Mouse (Mus musculus): ENCODE data around the gene Cdkl5. TPM values are rescaled to one million over a fixed set of nuclear protein-coding genes. Genes with fewer than 3 reads are reported as not detected.
"Not testable (repeated sequence)": the region's sequence is repeated elsewhere in the genome, so short reads cannot be mapped to it uniquely, and the experiment has no call there.

Gene Cdkl5
- polyA plus RNA-seq, 1 experiment from 2014 or later, result 1.9 TPM

GRCm38 (mm10) chrX:160866576-160866975 is 127.9 kb downstream of the Cdkl5 start:
- Histone ChIP-seq H3K27me3 (ENCODE audit: insufficient read depth, low read length) (peaks cover 14% of the 10 kb centered on the region), H3K36me3 (ENCODE audit: insufficient read depth, low read length) (no peaks in the 10 kb centered on the region), H3K9ac (replicated peaks; ENCODE audit: low read length) (no peak overlapping the region), H3K4me1 (ENCODE audit: insufficient read depth, low read length) (no peaks in the 10 kb centered on the region), H3K4me3 (ENCODE audit: low read length) (no peak overlapping the region), H3K9me3 (ENCODE audit: low read length) (no peaks in the 10 kb centered on the region), H3K27ac (ENCODE audit: low read length) (no peak overlapping the region), H3K4me2 (replicated peaks; ENCODE audit: low read depth, low read length) (no peak overlapping the region)
- WGBS, result 91% methylated on average over 4 of the region's 4 CpGs
- ATAC-seq (ENCODE audit: low FRiP score, low TSS enrichment), result no peak

- no peak for ATAC-seq (ENCODE audit: low FRiP score, low TSS enrichment)
- Histone ChIP-seq H3K4me3 (ENCODE audit: low read length) (no peak overlapping the region), H3K27me3 (ENCODE audit: insufficient read depth, low read length) (peaks cover 14% of the 10 kb centered on the region), H3K4me2 (replicated peaks; ENCODE audit: low read depth, low read length) (no peak overlapping the region), H3K4me1 (ENCODE audit: insufficient read depth, low read length) (no peaks in the 10 kb centered on the region), H3K36me3 (ENCODE audit: insufficient read depth, low read length) (no peaks in the 10 kb centered on the region), H3K9me3 (ENCODE audit: low read length) (no peaks in the 10 kb centered on the region), H3K27ac (ENCODE audit: low read length) (no peak overlapping the region), H3K9ac (replicated peaks; ENCODE audit: low read length) (no peak overlapping the region)
- WGBS, result 87% methylated on average over 4 of the region's 4 CpGs
Measured at GRCm38 (mm10) chrX:160865022-160865421, 129.5 kb downstream of the Cdkl5 start.

- WGBS, result 65% methylated on average over 4 of the region's 4 CpGs
- Histone ChIP-seq H3K4me2 (replicated peaks; ENCODE audit: low read depth, low read length) (no peak overlapping the region), H3K36me3 (ENCODE audit: insufficient read depth, low read length) (no peaks in the 10 kb centered on the region), H3K9ac (replicated peaks; ENCODE audit: low read length) (no peak overlapping the region), H3K4me1 (ENCODE audit: insufficient read depth, low read length) (no peaks in the 10 kb centered on the region), H3K4me3 (ENCODE audit: low read length) (no peak overlapping the region), H3K9me3 (ENCODE audit: low read length) (no peaks in the 10 kb centered on the region), H3K27me3 (ENCODE audit: insufficient read depth, low read length) (peaks cover 14% of the 10 kb centered on the region), H3K27ac (ENCODE audit: low read length) (no peak overlapping the region)
- ATAC-seq (ENCODE audit: low FRiP score, low TSS enrichment), result no peak
Measured at GRCm38 (mm10) chrX:160863689-160864383, 130.7 kb downstream of the Cdkl5 start.

GRCm38 (mm10) chrX:160808226-160808625 is 186.3 kb downstream of the Cdkl5 start:
- no peaks in the 10 kb centered on the region for H3K4me1 ChIP-seq (ENCODE audit: insufficient read depth, low read length)
- H3K27me3 ChIP-seq (ENCODE audit: insufficient read depth, low read length), result peaks cover 21% of the 10 kb centered on the region
- 84% methylated on average over 7 of the region's 7 CpGs for WGBS
- H3K27ac ChIP-seq (ENCODE audit: low read length), result no peak overlapping the region
- no peaks in the 10 kb centered on the region for H3K9me3 ChIP-seq (ENCODE audit: low read length)
- no peak overlapping the region for H3K4me2 ChIP-seq (replicated peaks; ENCODE audit: low read depth, low read length)
- no peaks in the 10 kb centered on the region for H3K36me3 ChIP-seq (ENCODE audit: insufficient read depth, low read length)
- ATAC-seq (ENCODE audit: low FRiP score, low TSS enrichment), result no peak
- no peak overlapping the region for H3K4me3 ChIP-seq (ENCODE audit: low read length)
- H3K9ac ChIP-seq (replicated peaks; ENCODE audit: low read length), result no peak overlapping the region

- no peak for ATAC-seq (ENCODE audit: low FRiP score, low TSS enrichment)
- Histone ChIP-seq H3K9ac (replicated peaks; ENCODE audit: low read length) (no peak overlapping the region), H3K36me3 (ENCODE audit: insufficient read depth, low read length) (no peaks in the 10 kb centered on the region), H3K27me3 (ENCODE audit: insufficient read depth, low read length) (peaks cover 13% of the 10 kb centered on the region; the same call in 1 of the 2 replicates), H3K4me3 (ENCODE audit: low read length) (no peak overlapping the region), H3K27ac (ENCODE audit: low read length) (no peak overlapping the region), H3K9me3 (ENCODE audit: low read length) (no peaks in the 10 kb centered on the region), H3K4me1 (ENCODE audit: insufficient read depth, low read length) (no peaks in the 10 kb centered on the region), H3K4me2 (replicated peaks; ENCODE audit: low read depth, low read length) (no peak overlapping the region)
- WGBS, result 80% methylated on average over 4 of the region's 4 CpGs
Measured at GRCm38 (mm10) chrX:160804409-160805150, 189.9 kb downstream of the Cdkl5 start.

GRCm38 (mm10) chrX:160794920-160795319 is 199.6 kb downstream of the Cdkl5 start:
- WGBS, result 88% methylated on average over 4 of the region's 4 CpGs
- no peak overlapping the region for H3K9ac ChIP-seq (replicated peaks; ENCODE audit: low read length)
- no peaks in the 10 kb centered on the region for H3K4me1 ChIP-seq (ENCODE audit: insufficient read depth, low read length)
- ATAC-seq (ENCODE audit: low FRiP score, low TSS enrichment), result no peak
- no peak overlapping the region for H3K4me3 ChIP-seq (ENCODE audit: low read length)
- H3K27me3 ChIP-seq (ENCODE audit: insufficient read depth, low read length), result peaks cover 24% of the 10 kb centered on the region; the same call in 1 of the 2 replicates
- H3K36me3 ChIP-seq (ENCODE audit: insufficient read depth, low read length), result no peaks in the 10 kb centered on the region
- no peak overlapping the region for H3K27ac ChIP-seq (ENCODE audit: low read length)
- no peaks in the 10 kb centered on the region for H3K9me3 ChIP-seq (ENCODE audit: low read length)
- no peak overlapping the region for H3K4me2 ChIP-seq (replicated peaks; ENCODE audit: low read depth, low read length)

GRCm38 (mm10) chrX:160782276-160782675 is 212.2 kb downstream of the Cdkl5 start:
- no peaks in the 10 kb centered on the region for H3K36me3 ChIP-seq (ENCODE audit: insufficient read depth, low read length)
- H3K9ac ChIP-seq (replicated peaks; ENCODE audit: low read length), result no peak overlapping the region
- H3K27me3 ChIP-seq (ENCODE audit: insufficient read depth, low read length), result peaks cover 21% of the 10 kb centered on the region; the same call in 1 of the 2 replicates
- no peaks in the 10 kb centered on the region for H3K9me3 ChIP-seq (ENCODE audit: low read length)
- no peak overlapping the region for H3K4me3 ChIP-seq (ENCODE audit: low read length)
- no peaks in the 10 kb centered on the region for H3K4me1 ChIP-seq (ENCODE audit: insufficient read depth, low read length)
- 82% methylated on average over 5 of the region's 5 CpGs for WGBS
- H3K4me2 ChIP-seq (replicated peaks; ENCODE audit: low read depth, low read length), result no peak overlapping the region
- ATAC-seq (ENCODE audit: low FRiP score, low TSS enrichment), result no peak
- H3K27ac ChIP-seq (ENCODE audit: low read length), result no peak overlapping the region

- 6% methylated on average over 1 of the region's 1 CpGs for WGBS
Measured at GRCm38 (mm10) chrX:160773033-160773432, 221.5 kb downstream of the Cdkl5 start.

GRCm38 (mm10) chrX:160769622-160770021 is 224.9 kb downstream of the Cdkl5 start:
- 85% methylated on average over 5 of the region's 5 CpGs for WGBS
- H3K4me2 ChIP-seq (replicated peaks; ENCODE audit: low read depth, low read length); H3K4me1 ChIP-seq (ENCODE audit: insufficient read depth, low read length); H3K36me3 ChIP-seq (ENCODE audit: insufficient read depth, low read length); H3K4me3 ChIP-seq (ENCODE audit: low read length); ATAC-seq (ENCODE audit: low FRiP score, low TSS enrichment); H3K27ac ChIP-seq (ENCODE audit: low read length); H3K9me3 ChIP-seq (ENCODE audit: low read length); H3K9ac ChIP-seq (replicated peaks; ENCODE audit: low read length): not testable (repeated sequence)
- H3K27me3 ChIP-seq (ENCODE audit: insufficient read depth, low read length), result peaks cover 25% of the 10 kb centered on the region

More at GRCm38 (mm10) chrX:160773033-160773432, 221.5 kb downstream of the Cdkl5 start:
- Histone ChIP-seq H3K27me3 (ENCODE audit: insufficient read depth, low read length) (peaks cover 23% of the 10 kb centered on the region), H3K4me2 (replicated peaks; ENCODE audit: low read depth, low read length) (no peak overlapping the region), H3K9me3 (ENCODE audit: low read length) (no peaks in the 10 kb centered on the region), H3K36me3 (ENCODE audit: insufficient read depth, low read length) (no peaks in the 10 kb centered on the region), H3K9ac (replicated peaks; ENCODE audit: low read length) (no peak overlapping the region), H3K4me1 (ENCODE audit: insufficient read depth, low read length) (no peaks in the 10 kb centered on the region), H3K27ac (ENCODE audit: low read length) (no peak overlapping the region), H3K4me3 (ENCODE audit: low read length) (no peak overlapping the region)
- ATAC-seq (ENCODE audit: low FRiP score, low TSS enrichment), result no peak

GRCm38 (mm10) chrX:160767713-160768112 is 226.8 kb downstream of the Cdkl5 start, which contains the start of gene Rs1:
Gene Rs1 (plus strand): TSS chrX:160768013.
- Histone ChIP-seq H3K27me3 (ENCODE audit: insufficient read depth, low read length) (peaks cover 19% of the 10 kb centered on the region), H3K36me3 (ENCODE audit: insufficient read depth, low read length) (no peaks in the 10 kb centered on the region), H3K9me3 (ENCODE audit: low read length) (no peaks in the 10 kb centered on the region), H3K4me1 (ENCODE audit: insufficient read depth, low read length) (no peaks in the 10 kb centered on the region), H3K4me3 (ENCODE audit: low read length) (peak within 1 kb of the TSS; percentile 56), H3K4me2 (replicated peaks; ENCODE audit: low read depth, low read length) (peak within 1 kb of the TSS; percentile 44), H3K9ac (replicated peaks; ENCODE audit: low read length) (no peak within 1 kb of the TSS), H3K27ac (ENCODE audit: low read length) (no peak within 1 kb of the TSS)
- 72% methylated on average over 2 of the region's 2 CpGs for WGBS
- no peak for ATAC-seq (ENCODE audit: low FRiP score, low TSS enrichment)
